Mouse (Mus musculus): ENCODE results near the gene Olfm1.

The Olfm1 gene

GRCm38 (mm10) chr2:28192821-28193689 lies at the start of gene Olfm1:
Olfm1 (plus strand) TSS chr2:28192992.
- peak; percentile 74 for DNase-seq

- DNase-seq, result no peak
These were observed 49.3 kb upstream of the Olfm1 start for GRCm38 (mm10) chr2:28143417-28144045.

GRCm38 (mm10) chr2:28145702-28146101 lies 47.1 kb upstream of the Olfm1 start:
- DNase-seq, result no peak

GRCm38 (mm10) chr2:28146152-28146551 lies 46.6 kb upstream of the Olfm1 start:
- no peak for DNase-seq

- no peak for DNase-seq
These were observed 46.1 kb upstream of the Olfm1 start for GRCm38 (mm10) chr2:28146685-28147084.

GRCm38 (mm10) chr2:28147248-28147794 lies 45.5 kb upstream of the Olfm1 start:
- no peak for DNase-seq

GRCm38 (mm10) chr2:28149688-28150087 lies 43.1 kb upstream of the Olfm1 start:
- DNase-seq, result no peak

GRCm38 (mm10) chr2:28160568-28160967 lies 32.2 kb upstream of the Olfm1 start:
- DNase-seq, result no peak

- peak; percentile 15 for DNase-seq
These were observed 27.2 kb upstream of the Olfm1 start for GRCm38 (mm10) chr2:28165570-28165969.

GRCm38 (mm10) chr2:28169336-28169735 lies 23.5 kb upstream of the Olfm1 start:
- no peak for DNase-seq

- no peak for DNase-seq
These were observed 20.8 kb upstream of the Olfm1 start for GRCm38 (mm10) chr2:28171962-28172361.

- no peak for DNase-seq
These were observed 19.3 kb upstream of the Olfm1 start for GRCm38 (mm10) chr2:28173225-28174141.

GRCm38 (mm10) chr2:28174441-28174840 lies 18.4 kb upstream of the Olfm1 start:
- no peak for DNase-seq

GRCm38 (mm10) chr2:28178600-28178999 lies 14.2 kb upstream of the Olfm1 start:
- no peak for DNase-seq

GRCm38 (mm10) chr2:28180053-28180452 lies 12.7 kb upstream of the Olfm1 start:
- DNase-seq, result no peak

GRCm38 (mm10) chr2:28188398-28188944 lies 4.3 kb upstream of the Olfm1 start:
- DNase-seq, result no peak

GRCm38 (mm10) chr2:28193690-28194087 lies 897 bp downstream of the Olfm1 start:
- DNase-seq, result no peak

- DNase-seq, result peak; percentile 24
These were observed 2.3 kb downstream of the Olfm1 start for GRCm38 (mm10) chr2:28194962-28195617.

GRCm38 (mm10) chr2:28195726-28196125 lies 2.9 kb downstream of the Olfm1 start:
- no peak for DNase-seq

GRCm38 (mm10) chr2:28201441-28201841 lies 8.6 kb downstream of the Olfm1 start:
- no peak for DNase-seq

- peak; percentile 92 for DNase-seq
These were observed 11.4 kb downstream of the Olfm1 start for GRCm38 (mm10) chr2:28204167-28204566.

All from kidney, postnatal 14 days (tissue).